Mouse (Mus musculus) hindbrain, embryonic 10.5 days (tissue): ENCODE data around the gene Slc30a2. TPM values are rescaled to one million over a fixed set of nuclear protein-coding genes. Genes with fewer than 3 reads are reported as not detected.
"Not testable (repeated sequence)": the region's sequence is repeated elsewhere in the genome, so short reads cannot be mapped to it uniquely, and the experiment has no call there.

Experiments used
- DNase-seq: peaks from one replicate; pipeline ENCODE4 v3.0.0-alpha.2; 2017; ENCODE audit warnings: low spot score
- H3K27ac ChIP-seq: fragments of 300-500 bp; sonication (generic); 2 replicates; pipeline ENCODE4 v1.5.1; 2016; ENCODE audit warnings: mild to moderate bottlenecking, moderate library complexity
- H3K27me3 ChIP-seq: fragments of 300-500 bp; sonication (generic); 2 replicates; pipeline ENCODE4 v1.6.1; 2016; ENCODE audit warnings: mild to moderate bottlenecking; ENCODE audit not compliant: poor library complexity, insufficient read depth, severe bottlenecking
- H3K36me3 ChIP-seq: fragments of 300-500 bp; sonication (generic); 2 replicates; pipeline ENCODE4 v1.6.1; 2016; ENCODE audit warnings: mild to moderate bottlenecking, moderate library complexity
- H3K4me1 ChIP-seq: fragments of 300-500 bp; sonication (generic); replicated peaks from 2 replicates; pipeline ENCODE4 v1.6.1; 2016; ENCODE audit warnings: mild to moderate bottlenecking
- H3K4me3 ChIP-seq: fragments of 300-500 bp; sonication (generic); 2 replicates; pipeline ENCODE4 v1.5.1; 2016; ENCODE audit warnings: mild to moderate bottlenecking, moderate library complexity
- H3K9me3 ChIP-seq: fragments of 300-500 bp; sonication (generic); 2 replicates; pipeline ENCODE4 v1.6.1; 2016; ENCODE audit warnings: mild to moderate bottlenecking, moderate library complexity
- WGBS: fragments of 180-500 bp; shearing (Covaris S2); methylation state at CpG from one replicate; pipeline ENCODE4 v1.1.7; 2016; 5-methylcytosine and 5-hydroxymethylcytosine counted together
- polyA plus RNA-seq: library from polyadenylated mRNA; unstranded; fragments of >200 nt; fragmentation: Nextera tagmentation; extraction: Ambion mirVana; gene quantifications from 2 replicates; pipeline ENCODE4 v1.2.1, GENCODE M21; 2016

Slc30a2 gene
- polyA plus RNA-seq, result 0.10 TPM in 1 of 2 replicates, not detected in the other

DNA sequence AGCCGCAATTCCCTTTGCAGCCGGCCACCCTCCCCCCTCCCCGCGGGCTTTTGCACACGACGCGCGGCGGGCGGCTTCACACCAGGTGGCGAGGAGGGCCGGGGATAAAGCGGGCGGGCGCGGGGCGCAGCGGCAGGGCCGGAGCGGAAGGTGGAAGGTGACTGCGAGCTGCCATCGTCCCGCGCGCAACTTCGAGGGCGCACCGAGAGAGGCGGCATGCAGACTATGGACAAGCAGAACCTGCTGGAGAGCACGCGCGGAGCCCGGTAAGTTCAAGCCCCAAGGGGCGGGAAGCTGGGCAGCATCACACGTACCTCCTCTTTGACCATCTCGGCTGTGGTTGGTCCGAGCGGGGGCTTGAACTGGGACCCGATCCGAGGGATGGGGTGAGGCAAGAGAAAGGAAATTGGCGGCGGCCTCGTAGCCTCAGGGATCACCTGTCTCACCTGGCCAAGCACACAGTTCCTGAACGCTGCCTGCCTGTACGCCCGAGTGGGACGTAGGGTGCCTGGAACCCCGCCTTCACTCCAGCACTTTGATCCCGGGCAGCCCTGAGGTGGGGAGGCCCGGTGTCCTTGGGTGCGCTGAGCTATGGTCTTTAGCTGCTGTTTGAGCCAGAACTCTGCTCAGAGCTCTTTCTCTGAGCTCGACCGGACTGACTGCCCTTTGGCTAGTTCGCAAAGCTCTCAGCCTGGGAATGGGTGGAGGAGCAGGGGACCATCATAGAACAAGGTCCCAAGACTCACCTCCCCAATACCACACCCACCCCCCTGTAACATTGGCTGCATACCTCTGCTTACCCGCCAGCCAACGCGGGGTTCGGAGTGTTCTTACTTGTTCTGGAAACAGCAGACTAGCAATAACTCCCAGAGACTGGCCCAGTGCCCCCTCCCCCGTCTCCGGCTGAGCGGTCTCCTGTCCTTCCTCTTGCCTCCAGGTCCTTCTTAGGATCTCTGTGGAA is at the start of gene Slc30a2:
Gene Slc30a2 (plus strand): TSS at position 111 of the 961 bp plus-strand sequence.
- peak within 1 kb of the TSS; percentile 46 for H3K4me3 ChIP-seq
- peaks cover 4% of the 10 kb centered on the region for H3K9me3 ChIP-seq
- H3K27ac ChIP-seq, result no peak within 1 kb of the TSS
- WGBS, result 2% methylated on average over 61 of the region's 61 CpGs
- no peaks in the 10 kb centered on the region for H3K36me3 ChIP-seq
- peaks cover 71% of the 10 kb centered on the region for H3K27me3 ChIP-seq
- peak; percentile 33 for DNase-seq
- H3K4me1 ChIP-seq, result peaks cover 13% of the 10 kb centered on the region

DNA sequence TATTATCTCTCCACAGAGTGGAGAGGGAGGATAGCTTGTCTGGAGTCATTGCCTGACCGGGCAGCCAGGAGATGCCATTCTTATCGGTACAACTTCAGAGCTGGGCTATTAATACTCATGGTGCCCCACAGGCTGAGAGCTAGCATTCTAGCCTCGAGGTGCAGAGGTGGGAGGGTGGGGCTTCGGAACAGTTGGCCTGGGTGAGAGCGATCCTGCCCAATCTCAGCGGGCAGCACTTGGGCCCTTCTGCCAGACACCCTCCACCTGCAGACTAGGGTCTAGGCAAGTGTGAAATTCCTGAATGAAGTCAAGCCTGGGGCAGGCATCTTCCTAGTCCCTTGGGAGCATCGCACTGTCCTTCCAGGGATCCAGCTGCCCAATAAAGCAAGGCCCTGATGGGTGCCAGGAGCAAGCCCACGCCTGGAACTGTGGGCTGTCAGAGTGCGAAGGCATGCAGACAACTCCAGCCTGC is 49.3 kb upstream of the Slc30a2 start:
- H3K9me3 ChIP-seq, result no peaks in the 10 kb centered on the region
- H3K36me3 ChIP-seq, result no peaks in the 10 kb centered on the region
- peaks cover 17% of the 10 kb centered on the region for H3K27me3 ChIP-seq
- H3K4me1 ChIP-seq, result peaks cover 9% of the 10 kb centered on the region
- H3K4me3 ChIP-seq, result no peak overlapping the region
- 76% methylated on average over 9 of the region's 9 CpGs for WGBS
- H3K27ac ChIP-seq, result no peak overlapping the region
- DNase-seq, result no peak

DNA sequence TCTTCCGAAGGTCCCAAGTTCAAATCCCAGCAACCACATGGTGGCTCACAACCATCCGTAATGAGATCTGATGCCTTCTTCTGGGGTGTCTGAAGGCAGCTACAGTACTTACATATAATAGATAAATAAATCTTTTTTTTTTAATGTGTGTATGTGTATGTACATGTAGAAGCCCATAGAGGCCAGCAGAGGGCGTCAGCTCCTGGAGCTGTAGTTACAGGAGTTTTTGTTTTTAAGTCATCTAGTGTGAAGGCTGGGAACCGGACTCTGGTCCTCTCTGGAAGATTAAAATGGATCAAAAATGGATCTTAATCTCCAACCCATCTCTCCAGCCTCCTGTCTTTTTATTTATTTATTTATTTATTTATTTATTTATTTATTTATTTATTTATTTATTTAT is 46.9 kb upstream of the Slc30a2 start:
- not testable (repeated sequence) for H3K36me3 ChIP-seq, H3K4me3 ChIP-seq, H3K4me1 ChIP-seq, H3K27ac ChIP-seq, H3K9me3 ChIP-seq, DNase-seq
- H3K27me3 ChIP-seq, result peaks cover 17% of the 10 kb centered on the region
- 87% methylated on average over 4 of the region's 4 CpGs for WGBS

DNA sequence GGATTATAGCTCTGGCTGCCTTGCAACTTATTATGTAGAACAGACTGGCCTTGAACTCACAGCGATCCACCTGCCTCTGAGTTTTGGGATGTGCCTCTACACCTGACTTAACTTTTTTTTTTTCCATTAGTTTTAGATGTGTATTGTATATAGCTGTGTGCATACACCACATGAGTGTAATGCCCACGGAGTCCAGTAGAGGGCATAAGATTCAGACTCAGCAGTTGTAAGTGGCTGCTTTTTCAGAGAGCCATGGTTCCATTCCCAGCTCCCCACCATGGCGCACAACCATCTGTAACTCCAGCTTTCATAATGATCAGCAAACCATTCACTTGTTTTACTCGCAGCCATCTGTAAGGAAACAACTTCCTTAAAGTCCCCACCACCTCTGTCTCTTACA is 46.5 kb upstream of the Slc30a2 start:
- Histone ChIP-seq H3K36me3 (no peaks in the 10 kb centered on the region), H3K4me1 (peaks cover 4% of the 10 kb centered on the region; the same call in 1 of the 2 replicates), H3K27me3 (peaks cover 17% of the 10 kb centered on the region), H3K27ac (no peak overlapping the region), H3K4me3 (no peak overlapping the region), H3K9me3 (no peaks in the 10 kb centered on the region)
- DNase-seq, result no peak
- 88% methylated on average over 4 of the region's 4 CpGs for WGBS

DNA sequence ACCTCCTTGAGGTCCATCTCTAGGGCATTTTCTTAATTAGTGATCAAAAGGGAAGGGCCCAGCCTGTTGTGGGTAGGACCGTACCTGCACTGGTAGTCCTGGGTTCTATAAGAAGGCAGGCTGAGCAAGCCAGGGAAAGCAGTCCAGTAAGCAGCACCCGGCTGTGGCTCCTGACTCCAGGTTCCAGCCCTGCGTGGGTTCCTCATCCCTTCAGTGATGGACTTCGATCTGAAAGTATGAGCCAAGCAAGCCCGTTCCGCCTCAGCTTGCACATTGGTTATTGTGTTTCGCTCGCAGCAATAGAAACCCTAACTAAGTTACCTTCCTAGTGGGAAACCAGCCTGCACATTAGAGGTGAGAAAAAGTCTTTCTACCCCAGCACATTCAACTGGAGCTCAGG is 45.6 kb upstream of the Slc30a2 start:
- no peak for DNase-seq
- H3K4me1 ChIP-seq, result peaks cover 4% of the 10 kb centered on the region; the same call in 1 of the 2 replicates
- H3K4me3 ChIP-seq, result no peak overlapping the region
- no peaks in the 10 kb centered on the region for H3K9me3 ChIP-seq
- no peak overlapping the region for H3K27ac ChIP-seq
- WGBS, result 90% methylated on average over 8 of the region's 8 CpGs
- H3K36me3 ChIP-seq, result no peaks in the 10 kb centered on the region
- peaks cover 17% of the 10 kb centered on the region for H3K27me3 ChIP-seq

DNA sequence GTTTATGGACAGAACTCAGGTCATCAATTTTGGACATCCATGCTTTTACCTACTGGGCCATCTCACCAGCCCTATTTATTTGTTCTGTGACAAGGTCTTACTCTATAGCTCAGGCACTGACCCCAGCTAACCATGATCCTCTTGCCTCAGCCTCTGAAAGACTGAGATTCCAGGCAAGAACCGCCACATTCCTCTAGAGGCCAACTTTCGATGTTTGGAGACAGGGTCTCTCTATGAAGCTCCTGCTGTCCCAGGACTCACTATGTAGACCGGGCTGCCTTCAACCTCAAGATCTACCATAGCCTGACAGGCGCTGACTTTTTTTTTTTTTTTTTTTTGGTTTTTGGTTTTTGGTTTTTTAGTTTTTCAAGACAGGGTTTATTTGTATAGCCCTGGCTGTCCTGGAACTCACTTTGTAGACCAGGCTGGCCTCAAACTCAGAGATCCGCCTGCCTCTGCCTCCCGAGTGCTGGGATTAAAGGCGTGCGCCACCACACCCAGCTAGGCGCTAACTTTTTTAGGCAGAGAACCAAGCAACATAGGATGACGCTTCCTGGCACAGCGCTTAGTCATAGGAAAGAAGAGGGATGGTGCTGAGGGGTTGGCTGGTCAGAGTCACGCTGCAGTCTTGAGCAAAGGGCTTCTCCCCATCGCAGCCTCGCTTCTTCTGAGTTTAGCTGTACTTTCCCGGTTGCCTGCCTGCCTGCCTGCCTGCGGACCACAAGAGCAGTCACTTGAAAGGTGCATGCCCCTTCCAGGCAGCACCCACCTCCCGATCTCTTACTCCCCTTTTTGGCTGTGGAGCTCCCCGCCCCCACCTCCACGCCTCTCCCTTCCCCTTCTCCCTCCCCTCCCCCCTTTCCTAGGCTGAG is 44.1 kb upstream of the Slc30a2 start:
- H3K9me3 ChIP-seq, result no peaks in the 10 kb centered on the region
- DNase-seq, result no peak
- H3K4me3 ChIP-seq, result no peak overlapping the region
- no peaks in the 10 kb centered on the region for H3K4me1 ChIP-seq
- H3K36me3 ChIP-seq, result no peaks in the 10 kb centered on the region
- peaks cover 4% of the 10 kb centered on the region; the same call in 1 of the 2 replicates for H3K27me3 ChIP-seq
- WGBS, result 77% methylated on average over 19 of the region's 19 CpGs
- H3K27ac ChIP-seq, result no peak overlapping the region

DNA sequence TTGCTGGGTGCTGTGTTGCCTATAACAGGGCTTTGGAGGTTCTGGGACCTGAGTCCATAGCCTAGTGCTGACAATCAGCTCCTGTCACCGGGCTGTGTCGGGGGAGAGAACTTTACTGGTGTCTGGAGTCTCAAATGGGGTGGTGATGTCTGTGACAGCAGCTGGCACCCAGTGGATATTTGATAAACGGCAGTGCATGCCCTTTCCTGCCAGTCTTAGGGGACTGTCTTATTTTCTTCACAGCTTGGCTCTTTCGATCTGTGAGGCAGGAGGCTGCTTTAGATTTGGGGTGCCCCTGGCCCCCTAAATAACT is 43.5 kb upstream of the Slc30a2 start:
- no peaks in the 10 kb centered on the region for H3K4me1 ChIP-seq
- no peak for DNase-seq
- H3K9me3 ChIP-seq, result no peaks in the 10 kb centered on the region
- no peaks in the 10 kb centered on the region for H3K27me3 ChIP-seq
- WGBS, result 61% methylated on average over 4 of the region's 4 CpGs
- H3K36me3 ChIP-seq, result no peaks in the 10 kb centered on the region
- no peak overlapping the region for H3K27ac ChIP-seq
- H3K4me3 ChIP-seq, result no peak overlapping the region

DNA sequence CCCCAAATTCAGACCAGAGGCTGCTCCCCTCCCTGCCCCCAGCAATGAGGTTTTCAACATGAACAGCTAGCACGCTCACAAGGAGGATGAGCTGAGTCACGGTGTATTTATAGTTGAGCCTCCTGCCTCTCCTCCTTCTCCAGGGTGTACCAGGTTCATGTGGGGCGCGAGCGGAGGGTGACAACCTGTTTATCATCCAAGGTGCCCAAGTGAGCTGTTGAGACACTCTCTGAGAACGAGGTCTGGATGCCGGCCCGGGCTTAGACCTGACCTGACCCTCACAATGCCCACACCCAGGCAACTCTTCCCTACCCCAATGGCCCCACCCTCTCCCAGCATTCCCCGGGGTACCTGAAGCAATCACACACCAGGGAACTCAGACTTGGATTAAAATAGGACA is 42.7 kb upstream of the Slc30a2 start:
- no peaks in the 10 kb centered on the region for H3K9me3 ChIP-seq
- H3K27me3 ChIP-seq, result no peaks in the 10 kb centered on the region
- no peaks in the 10 kb centered on the region for H3K36me3 ChIP-seq
- WGBS, result 80% methylated on average over 9 of the region's 9 CpGs
- DNase-seq, result no peak
- H3K4me3 ChIP-seq, result no peak overlapping the region
- H3K4me1 ChIP-seq, result no peaks in the 10 kb centered on the region
- H3K27ac ChIP-seq, result no peak overlapping the region

DNA sequence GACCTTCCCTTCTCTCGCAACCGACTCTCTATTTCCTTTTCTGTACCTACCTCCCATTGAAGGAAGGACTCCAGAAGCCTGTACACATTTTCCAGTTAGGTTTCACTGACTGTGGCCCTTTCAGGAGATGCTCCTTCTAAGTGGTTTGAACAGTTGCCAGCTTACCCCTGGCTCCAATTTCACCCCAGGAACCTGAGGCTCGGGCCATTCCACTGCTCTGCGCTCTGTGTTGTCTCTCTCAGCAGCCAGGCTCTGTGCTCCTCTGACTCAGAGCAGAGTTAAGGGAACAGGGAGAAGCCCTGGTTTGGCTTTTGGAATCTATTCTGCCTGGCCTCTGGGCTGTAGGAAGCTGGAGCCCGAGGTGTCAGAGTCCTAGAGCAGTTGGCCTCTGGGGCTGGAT is 40.9 kb upstream of the Slc30a2 start:
- 84% methylated on average over 5 of the region's 5 CpGs for WGBS
- H3K9me3 ChIP-seq, result no peaks in the 10 kb centered on the region
- H3K4me1 ChIP-seq, result peaks cover 3% of the 10 kb centered on the region
- no peak for DNase-seq
- no peaks in the 10 kb centered on the region for H3K36me3 ChIP-seq
- H3K27me3 ChIP-seq, result no peaks in the 10 kb centered on the region
- no peak overlapping the region for H3K4me3 ChIP-seq
- no peak overlapping the region for H3K27ac ChIP-seq

DNA sequence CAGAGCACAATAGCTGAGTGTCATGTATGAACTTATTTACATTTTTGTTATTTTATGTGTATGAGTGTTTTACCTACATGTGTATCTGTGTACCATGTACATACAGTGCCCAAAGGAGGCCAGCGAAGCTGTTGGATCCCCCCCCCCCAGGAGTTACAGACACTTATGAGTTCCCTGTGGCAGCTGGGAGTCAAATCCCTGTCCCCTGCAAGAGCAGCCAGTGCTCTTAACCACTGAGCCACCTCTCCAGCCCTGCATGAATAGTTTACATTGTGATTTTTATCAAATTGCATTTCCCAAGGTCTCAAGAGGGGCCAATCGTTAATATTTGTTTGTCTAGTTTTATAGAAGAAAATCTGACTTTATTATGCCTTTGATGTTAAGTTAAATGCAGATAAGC is 36.0 kb upstream of the Slc30a2 start:
- H3K4me1 ChIP-seq, result peaks cover 12% of the 10 kb centered on the region
- no peaks in the 10 kb centered on the region for H3K36me3 ChIP-seq
- WGBS, result 79% methylated on average over 2 of the region's 2 CpGs
- no peak for DNase-seq
- no peaks in the 10 kb centered on the region for H3K9me3 ChIP-seq
- no peaks in the 10 kb centered on the region for H3K27me3 ChIP-seq
- H3K27ac ChIP-seq, result no peak overlapping the region
- H3K4me3 ChIP-seq, result no peak overlapping the region

DNA sequence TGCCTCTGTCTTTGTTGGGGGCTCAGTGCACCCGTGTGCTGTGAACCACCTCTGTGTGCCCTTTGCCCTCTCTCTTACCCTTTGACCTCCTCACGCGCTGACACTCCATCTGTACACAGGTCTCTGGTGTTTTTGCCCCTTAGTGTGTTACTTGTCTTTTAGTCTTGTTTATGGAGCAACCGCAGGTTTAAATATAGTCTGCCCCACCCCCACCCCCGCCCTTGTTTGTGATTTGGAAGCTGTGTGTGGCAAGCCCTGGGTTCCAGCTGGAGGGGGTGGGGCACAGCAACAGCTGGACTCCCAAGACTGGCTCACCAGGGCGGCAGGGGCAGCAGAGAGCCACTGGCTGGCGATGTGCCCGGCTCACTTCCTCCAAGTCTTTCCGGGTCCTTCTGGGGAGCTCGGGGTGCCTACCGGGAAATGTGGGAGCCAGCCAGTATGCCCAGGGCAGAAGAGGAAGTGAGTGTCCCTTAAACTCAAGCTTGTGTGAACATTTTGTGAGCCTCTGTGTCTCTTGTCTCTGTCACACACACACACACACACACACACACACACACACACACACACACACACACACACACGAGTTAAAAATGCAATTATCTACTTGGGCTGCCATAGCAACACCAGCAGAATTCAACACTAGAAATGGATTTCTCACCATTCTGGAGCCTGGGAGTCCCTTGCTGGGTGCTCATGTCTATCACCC is 35.5 kb upstream of the Slc30a2 start:
- H3K9me3 ChIP-seq, result 0 out of 2 replicates have a peak, but pooled peaks cover under 1% of the 10 kb centered on the region
- peak; percentile 39 for DNase-seq
- no peaks in the 10 kb centered on the region for H3K36me3 ChIP-seq
- peaks cover 12% of the 10 kb centered on the region for H3K4me1 ChIP-seq
- WGBS, result 14% methylated on average over 12 of the region's 12 CpGs
- H3K27ac ChIP-seq, result peak overlapping the region; percentile 42
- H3K27me3 ChIP-seq, result no peaks in the 10 kb centered on the region
- no peak overlapping the region for H3K4me3 ChIP-seq

DNA sequence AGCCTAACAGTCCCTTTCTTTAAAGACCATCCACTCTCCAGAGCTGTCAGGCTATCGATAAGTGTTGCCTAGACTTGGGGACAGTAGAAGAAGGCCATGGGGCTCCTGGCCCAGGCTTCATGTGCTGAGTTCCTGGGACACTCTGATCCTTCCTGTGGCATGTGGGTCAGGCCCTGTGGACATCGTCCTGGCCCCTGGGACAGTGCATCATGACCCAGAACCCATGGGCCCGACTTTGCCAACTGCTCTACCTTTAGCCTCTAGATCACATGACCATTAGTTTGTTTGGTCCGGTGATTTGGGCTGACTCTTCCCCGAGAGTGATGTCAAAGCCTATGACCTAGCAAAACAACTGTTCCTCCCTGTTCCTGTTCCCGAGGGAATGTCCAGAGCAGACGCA is 32.9 kb upstream of the Slc30a2 start:
- peaks cover 22% of the 10 kb centered on the region for H3K4me1 ChIP-seq
- H3K27ac ChIP-seq, result no peak overlapping the region
- DNase-seq, result no peak
- no peaks in the 10 kb centered on the region for H3K27me3 ChIP-seq
- WGBS, result 91% methylated on average over 7 of the region's 7 CpGs
- H3K9me3 ChIP-seq, result peaks cover 6% of the 10 kb centered on the region; the same call in 1 of the 2 replicates
- no peaks in the 10 kb centered on the region for H3K36me3 ChIP-seq
- no peak overlapping the region for H3K4me3 ChIP-seq
